Mouse (Mus musculus) neural tube, embryonic 12.5 days (tissue): ENCODE results near the gene Adsl. TPM values are rescaled to one million over a fixed set of nuclear protein-coding genes. Genes with fewer than 3 reads are reported as not detected.

Experiments used
- ATAC-seq: fragments of 200-750 bp; cut with Nextera tagmentation; 2 replicates; pipeline ENCODE4 v1.8.0; 2017; ENCODE audit warnings: low read depth, mild to moderate bottlenecking, moderate TSS enrichment, moderate library complexity; ENCODE audit not compliant: low FRiP score
- H3K27ac ChIP-seq: fragments of 300-500 bp; sonication (generic); 2 replicates; pipeline ENCODE4 v1.5.1; 2016
- H3K27me3 ChIP-seq: fragments of 300-500 bp; sonication (generic); replicated peaks from 2 replicates; pipeline ENCODE4 v1.6.1; 2016; ENCODE audit warnings: mild to moderate bottlenecking
- H3K36me3 ChIP-seq: fragments of 300-500 bp; sonication (generic); 2 replicates; pipeline ENCODE4 v1.6.1; 2016; ENCODE audit warnings: mild to moderate bottlenecking
- H3K4me1 ChIP-seq: fragments of 300-500 bp; sonication (generic); 2 replicates; pipeline ENCODE4 v1.6.1; 2016
- H3K4me2 ChIP-seq: fragments of 300-500 bp; sonication (generic); replicated peaks from 2 replicates; pipeline ENCODE4 v1.6.1; 2016; ENCODE audit warnings: mild to moderate bottlenecking
- H3K4me3 ChIP-seq: fragments of 300-500 bp; sonication (generic); 2 replicates; pipeline ENCODE4 v1.5.1; 2016
- H3K9ac ChIP-seq: fragments of 300-500 bp; sonication (generic); 2 replicates; pipeline ENCODE4 v1.6.1; 2016; ENCODE audit warnings: mild to moderate bottlenecking
- H3K9me3 ChIP-seq: fragments of 300-500 bp; sonication (generic); 2 replicates; pipeline ENCODE4 v1.6.1; 2016; ENCODE audit warnings: mild to moderate bottlenecking
- WGBS: fragments of 180-500 bp; shearing (Covaris S2); methylation state at CpG from one replicate; pipeline ENCODE4 v1.1.7; 2016; 5-methylcytosine and 5-hydroxymethylcytosine counted together
- microRNA-seq: library from miRNA; unstranded; fragments of <30 nt; microRNA quantifications from one replicate; pipeline ENCODE4, GENCODE M21; 2017
- polyA plus RNA-seq: library from polyadenylated mRNA; unstranded; fragments of >200 nt; fragmentation: Nextera tagmentation; extraction: Ambion mirVana; gene quantifications from 2 replicates; pipeline ENCODE4 v1.2.1, GENCODE M21; 2016

Adsl gene
- polyA plus RNA-seq, 1 experiment from 2014 or later: 120 TPM

- WGBS: 90% methylated on average over 7 of the region's 7 CpGs
- no peak overlapping the region for H3K9ac ChIP-seq
- H3K4me1 ChIP-seq: no peaks in the 10 kb centered on the region
- no peak overlapping the region for H3K4me3 ChIP-seq
- H3K9me3 ChIP-seq: no peaks in the 10 kb centered on the region
- no peak overlapping the region for H3K4me2 ChIP-seq
- H3K27me3 ChIP-seq: no peaks in the 10 kb centered on the region
- peaks cover 82% of the 10 kb centered on the region for H3K36me3 ChIP-seq
- H3K27ac ChIP-seq: no peak overlapping the region
- ATAC-seq: no peak
Observed at GRCm38 (mm10) chr15:81013186-81013585, 64.9 kb downstream of the Adsl start.

GRCm38 (mm10) chr15:81015068-81015744, 66.9 kb downstream of the Adsl start:
- no peak for ATAC-seq
- Histone ChIP-seq H3K36me3 (peaks cover 87% of the 10 kb centered on the region), H3K27me3 (no peaks in the 10 kb centered on the region), H3K4me3 (no peak overlapping the region), H3K9ac (no peak overlapping the region), H3K9me3 (no peaks in the 10 kb centered on the region), H3K27ac (no peak overlapping the region), H3K4me1 (no peaks in the 10 kb centered on the region), H3K4me2 (no peak overlapping the region)
- 88% methylated on average over 5 of the region's 5 CpGs for WGBS

GRCm38 (mm10) chr15:81016488-81016887, 68.2 kb downstream of the Adsl start:
- Histone ChIP-seq H3K9ac (no peak overlapping the region), H3K36me3 (peaks cover 86% of the 10 kb centered on the region), H3K27ac (no peak overlapping the region), H3K27me3 (no peaks in the 10 kb centered on the region), H3K9me3 (no peaks in the 10 kb centered on the region), H3K4me1 (no peaks in the 10 kb centered on the region), H3K4me2 (no peak overlapping the region), H3K4me3 (no peak overlapping the region)
- ATAC-seq: no peak
- 92% methylated on average over 10 of the region's 10 CpGs for WGBS

- H3K9me3 ChIP-seq: no peaks in the 10 kb centered on the region
- no peak overlapping the region for H3K4me2 ChIP-seq
- H3K4me1 ChIP-seq: no peaks in the 10 kb centered on the region
- H3K9ac ChIP-seq: no peak overlapping the region
- H3K4me3 ChIP-seq: no peak overlapping the region
- no peak for ATAC-seq
- H3K27ac ChIP-seq: no peak overlapping the region
- WGBS: 95% methylated on average over 7 of the region's 7 CpGs
- no peaks in the 10 kb centered on the region for H3K27me3 ChIP-seq
- peaks cover 86% of the 10 kb centered on the region for H3K36me3 ChIP-seq
Observed at GRCm38 (mm10) chr15:81017308-81017707, 69.0 kb downstream of the Adsl start.

Small RNAs within 50 kb of the gene (microRNA-seq; reads per million reads assigned to microRNA genes)
- gene Mir5113: 11.6 reads per million, percentile 24 among the genes with 10 or more reads in this experiment

Other genes starting within 250 kb of the Adsl start
- 42.9 and 49.3 TPM in 2 replicates for gene Tnrc6b, start 237.2 kb upstream of the Adsl start, polyA plus RNA-seq
- gene Sgsm3, start 29.3 kb downstream of the Adsl start, polyA plus RNA-seq: 41.3 and 46.1 TPM in 2 replicates
- gene Mrtfa, start 242.3 kb downstream of the Adsl start, polyA plus RNA-seq: 26.4 and 30.2 TPM in 2 replicates